Mouse (Mus musculus): ENCODE data around the gene Hist1h2bf. TPM values are rescaled to one million over a fixed set of nuclear protein-coding genes. Genes with fewer than 3 reads are reported as not detected.
"Not testable (repeated sequence)": the region's sequence is repeated elsewhere in the genome, so short reads cannot be mapped to it uniquely, and the experiment has no call there.

Hist1h2bf gene
- total RNA-seq, 4 experiments from 2014 or later = 19.2 to 30.0 (median 24.4) TPM

GRCm38 (mm10) chr13:23591206-23591605 is 17.2 kb upstream of the Hist1h2bf start:
- no peak for DNase-seq (ENCODE audit: low spot score in 2 of 2)

DNA sequence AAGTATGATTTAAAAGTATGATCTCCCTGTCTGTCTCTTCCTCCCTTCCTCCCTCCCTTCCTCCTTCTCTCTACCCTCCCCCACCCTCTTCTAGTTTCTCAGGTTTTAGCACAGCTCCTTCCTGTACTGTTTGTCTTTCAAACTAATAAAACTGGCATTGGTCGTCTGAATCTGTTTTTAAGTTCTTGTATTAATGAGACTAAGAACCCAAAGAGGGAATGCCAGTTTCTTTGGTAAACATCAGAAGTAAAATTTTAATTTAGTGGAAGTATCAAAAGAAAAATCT is 12.9 kb upstream of the Hist1h2bf start:
- no peak for DNase-seq (ENCODE audit: low spot score in 2 of 2)

DNA sequence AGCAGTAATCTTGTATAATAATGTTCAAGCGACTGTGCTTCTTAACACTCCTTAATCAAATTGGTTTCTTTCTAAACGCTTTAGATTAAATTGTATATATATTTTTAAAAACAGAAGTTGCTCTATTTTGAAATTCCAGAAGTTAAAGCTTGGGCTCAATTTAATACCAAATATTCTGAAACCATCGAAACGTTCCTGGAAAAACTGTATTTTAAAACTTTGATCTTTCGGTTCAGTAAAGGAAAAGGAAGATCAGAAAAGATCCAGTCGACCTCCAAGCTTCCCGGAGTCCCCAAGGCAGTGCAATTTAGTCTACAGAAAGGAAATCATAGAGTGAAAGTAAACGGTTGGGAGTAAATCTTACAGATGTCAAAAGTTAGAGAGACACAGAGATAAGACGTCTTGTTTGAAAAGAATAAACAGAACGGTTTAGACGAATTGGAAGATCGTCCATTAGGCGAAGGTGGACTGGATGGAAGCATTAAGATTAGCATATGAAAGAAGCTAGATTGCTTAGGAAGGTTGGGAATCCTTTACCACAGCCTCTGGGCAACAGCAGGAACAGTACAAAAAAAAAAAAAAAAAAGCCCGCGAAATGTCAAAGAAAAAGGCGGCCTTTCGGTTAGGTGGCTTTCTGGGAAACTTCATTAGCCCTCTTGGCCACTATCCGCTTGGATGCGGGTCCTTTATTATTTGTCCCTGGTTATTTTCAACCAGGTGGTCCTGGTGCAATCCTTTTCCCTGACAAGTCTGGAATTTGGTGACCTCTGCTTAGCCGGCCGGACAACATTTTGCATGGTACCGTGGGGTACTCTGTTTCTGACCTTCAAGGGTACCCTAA is 12.3 kb upstream of the Hist1h2bf start:
- no peak for DNase-seq (ENCODE audit: low spot score in 2 of 2)

GRCm38 (mm10) chr13:23585442-23586098 is 11.6 kb upstream of the Hist1h2bf start:
- DNase-seq (ENCODE audit: low spot score in 2 of 2) = peak; percentile 68 to 80

- peak; percentile 63 to 66 for DNase-seq (ENCODE audit: low spot score in 2 of 2)
Observed at GRCm38 (mm10) chr13:23585029-23585441, 11.0 kb upstream of the Hist1h2bf start.

DNA sequence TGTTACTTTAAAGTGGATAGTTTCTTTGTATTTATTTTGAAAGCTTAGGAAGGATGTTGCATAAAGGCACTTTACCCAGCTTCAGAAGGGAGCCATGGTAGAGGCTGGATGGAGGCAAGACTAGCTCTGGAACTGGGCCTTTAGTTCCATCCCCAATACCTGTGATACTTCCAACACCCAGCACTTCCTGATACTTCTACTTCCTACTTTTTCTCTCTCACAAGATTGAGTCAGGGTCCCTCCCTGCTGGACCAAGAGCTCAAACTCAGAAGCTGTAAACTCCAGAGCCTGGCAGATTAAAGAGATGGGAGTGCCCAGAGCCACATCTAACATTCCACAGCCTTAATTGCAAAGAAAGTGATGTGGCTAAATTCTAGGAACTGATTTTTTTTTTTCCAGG is 10.3 kb upstream of the Hist1h2bf start:
- DNase-seq (ENCODE audit: low spot score in 2 of 2) = no peak

DNA sequence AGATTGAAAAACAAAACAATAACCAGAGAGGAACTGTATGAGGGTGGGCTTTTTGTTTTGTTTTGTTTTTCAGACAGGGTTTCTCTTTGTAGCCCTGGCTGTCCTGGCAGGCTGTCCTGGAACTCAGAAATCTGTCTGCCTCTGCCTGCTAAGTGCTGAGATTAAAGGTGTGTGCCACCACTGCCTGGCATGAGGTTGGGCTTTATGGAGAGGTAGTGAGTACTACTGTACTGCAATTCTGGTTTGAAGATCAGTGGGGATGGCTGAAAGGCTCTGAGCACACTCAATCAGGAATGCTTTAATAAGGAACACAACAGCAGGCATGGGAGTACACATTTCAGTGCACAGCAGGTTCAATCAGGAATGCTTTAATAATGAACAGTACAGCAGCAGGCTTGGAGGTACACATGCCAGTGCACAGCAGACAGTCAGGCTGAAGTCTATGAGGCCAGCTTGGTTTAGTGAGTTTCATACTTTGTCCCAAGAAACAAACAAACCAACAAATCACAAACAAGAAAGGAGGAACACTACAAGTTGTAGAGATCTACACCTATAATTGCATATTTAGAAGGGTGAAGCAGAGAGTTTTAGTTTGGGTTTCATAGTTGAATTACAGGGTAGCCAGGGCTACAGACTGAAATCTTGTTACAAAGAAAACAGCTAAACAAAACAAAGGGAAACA is 9.5 kb upstream of the Hist1h2bf start:
- no peak for DNase-seq (ENCODE audit: low spot score in 2 of 2)

DNA sequence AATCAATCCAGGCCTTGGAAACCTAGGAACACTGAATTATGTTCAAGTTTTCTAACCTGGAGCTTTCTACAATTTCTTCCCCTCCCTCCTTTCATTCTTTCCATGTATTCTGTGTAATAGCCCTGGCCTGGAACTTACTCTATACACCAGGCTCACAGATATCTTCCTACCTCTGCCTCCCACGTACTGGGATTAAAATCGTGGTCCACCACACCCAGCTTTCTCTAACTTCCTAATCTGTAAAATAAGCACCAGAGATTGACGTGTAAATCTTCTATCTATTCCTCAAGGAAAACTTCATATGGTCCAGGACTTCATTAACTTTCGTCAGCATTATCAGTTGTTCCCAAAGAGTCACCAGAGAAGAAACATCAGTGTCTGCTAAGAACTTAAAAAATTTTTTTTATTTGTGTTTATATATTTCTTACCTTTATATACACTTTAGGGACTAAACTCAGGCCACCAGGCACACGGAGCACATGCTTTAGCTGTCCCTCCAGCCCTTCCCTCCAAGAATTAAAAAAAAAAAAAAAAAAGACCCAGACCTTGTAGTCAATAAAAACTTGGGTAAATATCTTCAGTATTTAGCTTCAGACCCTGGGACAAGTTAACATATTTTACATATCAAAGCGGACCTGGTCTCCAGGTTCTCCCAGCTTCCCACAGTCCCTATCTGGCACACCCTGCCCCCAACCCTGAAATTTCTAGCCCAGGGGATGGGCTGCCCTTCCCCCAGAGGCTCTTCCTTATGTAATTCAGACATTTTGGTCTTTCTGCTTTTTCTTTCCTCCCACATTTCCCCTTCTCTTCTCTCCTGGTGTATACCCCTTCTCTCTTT is 8.4 kb upstream of the Hist1h2bf start:
- DNase-seq (ENCODE audit: low spot score in 2 of 2) = no peak

GRCm38 (mm10) chr13:23581408-23582218 is 7.6 kb upstream of the Hist1h2bf start, which contains the start of gene Hist1h4d:
Hist1h4d (plus strand) TSS chr13:23581598.
- peak; percentile 98 for DNase-seq (ENCODE audit: low spot score in 2 of 2)

DNA sequence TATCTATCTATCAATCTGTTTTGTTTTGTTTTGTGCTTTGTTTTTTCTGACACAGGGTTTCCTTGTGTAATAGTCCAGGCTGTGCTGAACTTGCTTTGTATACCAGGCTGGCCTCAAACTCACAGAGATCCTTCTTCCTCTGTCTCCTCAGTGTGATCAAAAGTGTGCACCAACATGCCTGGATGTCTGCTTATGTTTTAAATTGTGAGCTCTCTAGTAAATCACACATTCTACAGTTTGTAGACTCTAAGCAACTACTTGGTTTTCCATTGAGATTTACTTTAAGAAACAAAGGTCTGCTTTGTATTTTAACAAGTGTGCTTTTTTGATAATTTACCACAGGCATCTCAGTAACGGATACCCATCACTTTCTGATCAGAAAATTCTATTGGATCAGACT is 3.8 kb upstream of the Hist1h2bf start:
- no peak for DNase-seq (ENCODE audit: low spot score in 2 of 2)

- DNase-seq (ENCODE audit: low spot score in 2 of 2) = no peak
Observed at GRCm38 (mm10) chr13:23576906-23577639, 3.1 kb upstream of the Hist1h2bf start.

- DNase-seq (ENCODE audit: low spot score in 2 of 2) = no peak
Observed at GRCm38 (mm10) chr13:23576351-23576881, 2.4 kb upstream of the Hist1h2bf start.

GRCm38 (mm10) chr13:23575864-23576313 is 1.9 kb upstream of the Hist1h2bf start:
- DNase-seq (ENCODE audit: low spot score in 2 of 2) = not testable (repeated sequence)

- DNase-seq (ENCODE audit: low spot score in 2 of 2) = peak; percentile 70 to 71
Observed at GRCm38 (mm10) chr13:23575271-23575851, 1.4 kb upstream of the Hist1h2bf start, which contains the start of gene Hist1h3d. Hist1h3d (plus strand) TSS chr13:23575763.

DNA sequence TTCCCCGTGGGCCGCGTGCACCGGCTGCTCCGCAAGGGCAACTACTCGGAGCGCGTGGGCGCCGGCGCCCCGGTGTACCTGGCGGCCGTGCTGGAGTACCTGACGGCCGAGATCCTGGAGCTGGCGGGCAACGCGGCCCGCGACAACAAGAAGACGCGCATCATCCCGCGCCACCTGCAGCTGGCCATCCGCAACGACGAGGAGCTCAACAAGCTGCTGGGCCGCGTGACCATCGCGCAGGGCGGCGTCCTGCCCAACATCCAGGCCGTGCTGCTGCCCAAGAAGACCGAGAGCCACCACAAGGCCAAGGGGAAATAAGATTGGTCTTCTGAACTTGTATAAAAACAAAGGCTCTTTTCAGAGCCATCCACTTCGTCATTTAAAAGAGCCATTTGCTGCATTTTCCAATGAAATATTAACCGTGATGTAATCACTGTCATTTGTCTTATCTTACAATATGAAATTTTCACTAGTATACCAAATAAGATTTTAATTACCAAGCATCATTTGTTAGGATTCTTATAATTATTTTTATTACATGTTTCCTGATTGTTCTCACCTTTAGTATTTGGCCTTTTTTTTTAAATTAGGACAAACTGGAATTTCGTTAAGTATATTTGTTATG is 662 bp upstream of the Hist1h2bf start:
- DNase-seq (ENCODE audit: low spot score in 2 of 2) = not testable (repeated sequence)

- not testable (repeated sequence) for DNase-seq (ENCODE audit: low spot score in 2 of 2)
Observed at GRCm38 (mm10) chr13:23573034-23573897, 730 bp downstream of the Hist1h2bf start.

GRCm38 (mm10) chr13:23572218-23573033 is 1.6 kb downstream of the Hist1h2bf start:
- DNase-seq (ENCODE audit: low spot score in 2 of 2) = no peak
